Mouse (Mus musculus) adrenal gland, postnatal 10 days (tissue): ENCODE data around the gene Tob1. TPM values are rescaled to one million over a fixed set of nuclear protein-coding genes. Genes with fewer than 3 reads are reported as not detected.
A peak's percentile ranks its signal among the peaks of the same experiment; 100 is the strongest.

Experiments used
- DNase-seq: peaks from one replicate; pipeline ENCODE4 v3.0.0; 2021; ENCODE audit warnings: mixed read lengths
- long read RNA-seq, 2 experiments: library from polyadenylated mRNA; stranded (forward); transcript quantifications; one replicate each; pipeline ENCODE4 v2.0.0; 2021
- total RNA-seq, 2 experiments: library from RNA; stranded (reverse); gene quantifications; 2 replicates each; pipeline ENCODE4 v1.2.3; 2021

The Tob1 gene
- total RNA-seq = 100 to 1,000 TPM; 111 to 183 TPM
- long read RNA-seq, experiment 1, transcript Tob1-201 (2 exons, 2,288 nt) = major isoform, 227 of 257 reads
- long read RNA-seq, experiment 1, partial matches to known transcripts = 0 of 257 reads
- long read RNA-seq, experiment 1, other reads (novel, unspliced or antisense) = 30 of 257 reads
- long read RNA-seq, experiment 2, transcript Tob1-201 (2 exons, 2,288 nt) = major isoform, 201 of 211 reads
- long read RNA-seq, experiment 2, partial matches to known transcripts = 0 of 211 reads
- long read RNA-seq, experiment 2, other reads (novel, unspliced or antisense) = 10 of 211 reads

DNA sequence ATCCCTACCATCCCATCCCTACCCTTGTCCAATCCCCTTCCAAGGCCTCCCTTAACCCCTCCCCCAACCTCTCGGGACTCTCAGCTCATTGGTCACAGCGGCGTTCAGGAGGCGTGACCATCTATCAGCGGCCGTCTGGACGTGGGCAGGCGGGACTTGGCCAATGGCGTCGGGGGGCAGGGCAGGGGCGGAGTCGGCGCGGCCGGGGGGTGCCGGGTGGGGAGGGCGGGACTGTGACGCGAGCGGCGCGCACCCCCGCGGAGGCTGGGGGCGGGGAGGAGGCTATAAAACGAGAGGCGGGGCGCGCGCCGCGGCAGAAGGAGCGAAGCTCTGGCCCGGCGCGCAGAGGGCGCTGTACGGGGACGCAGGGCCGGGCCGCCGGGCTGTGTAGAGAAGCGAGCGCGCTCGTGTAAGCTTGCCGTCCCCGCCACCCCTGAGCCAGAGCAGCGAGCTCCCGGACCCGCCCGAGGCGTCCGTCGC is at the start of gene Tob1:
Gene Tob1 (plus strand): TSS at position 331 of the 480 bp plus-strand sequence.
- DNase-seq = peak; percentile 98

DNA sequence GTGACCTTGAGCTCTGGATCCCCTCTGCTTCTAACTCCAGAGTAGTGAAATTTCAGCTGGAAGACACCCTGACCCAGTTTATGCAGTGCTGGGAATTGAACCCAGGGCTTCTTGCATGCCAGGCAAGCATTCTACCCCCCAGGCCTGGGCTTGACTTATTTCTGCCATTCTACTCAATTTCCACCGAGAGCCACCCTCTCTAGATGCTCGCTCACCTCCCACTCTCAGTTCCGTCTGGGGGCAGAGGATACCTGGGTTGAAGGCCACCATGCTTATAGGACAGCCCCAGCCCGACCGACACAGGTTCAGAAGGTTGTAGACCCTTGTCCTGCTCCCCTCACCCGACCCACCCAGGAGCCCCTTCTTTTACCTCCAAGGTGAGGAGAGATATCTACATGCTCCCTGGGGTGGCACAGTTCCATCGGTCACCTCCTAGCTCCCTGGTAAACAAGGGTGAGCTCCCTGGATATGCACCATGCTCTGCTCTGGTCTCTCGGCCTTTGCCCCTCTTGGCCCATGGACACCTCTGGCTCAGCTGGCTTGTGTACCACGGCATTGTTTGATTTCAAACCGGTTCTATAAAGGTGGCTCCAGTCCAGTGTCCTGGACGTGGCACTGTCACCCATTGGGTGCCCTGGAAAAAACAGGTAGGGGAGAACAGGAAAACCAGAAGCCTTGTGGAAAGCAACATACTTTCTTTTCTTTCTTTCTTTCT is 49.2 kb upstream of the Tob1 start:
- peak; percentile 73 for DNase-seq

DNA sequence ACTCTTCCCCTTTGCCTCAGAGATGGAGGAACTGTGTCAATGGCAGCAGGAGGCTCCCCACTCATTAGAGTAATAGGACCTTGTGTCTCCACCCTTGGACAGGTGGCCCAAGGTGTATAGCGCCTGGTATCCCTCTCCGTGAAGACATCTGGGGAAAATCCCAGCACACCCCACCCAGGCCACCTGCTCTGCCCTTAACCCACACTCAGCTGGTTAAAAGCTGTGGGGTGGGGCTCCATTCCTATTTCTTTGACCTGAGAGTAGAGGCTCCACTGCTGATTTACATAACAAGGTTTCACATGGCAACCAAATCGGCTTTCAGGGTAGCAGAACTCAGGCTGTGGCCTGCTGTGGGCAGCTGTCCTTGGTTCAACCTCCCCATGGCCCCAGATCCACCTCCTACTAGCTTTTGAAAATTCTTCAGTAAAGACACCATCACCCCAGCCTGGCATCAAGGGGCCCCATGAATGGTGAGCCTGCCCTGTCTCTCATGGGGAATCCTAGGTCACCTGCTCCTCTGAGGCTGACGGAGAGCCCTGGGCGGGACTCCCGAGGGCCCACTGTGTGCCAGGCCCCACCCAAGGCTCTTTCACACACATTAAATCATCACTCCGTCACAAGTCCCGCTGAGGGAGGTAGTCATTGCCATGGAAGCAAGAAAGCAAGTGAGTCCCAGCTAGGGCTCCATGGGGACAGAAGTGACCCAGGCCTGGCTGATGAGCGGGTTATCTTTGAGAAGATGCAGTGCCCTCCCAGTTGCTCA is 48.1 kb upstream of the Tob1 start:
- DNase-seq = peak; percentile 80

DNA sequence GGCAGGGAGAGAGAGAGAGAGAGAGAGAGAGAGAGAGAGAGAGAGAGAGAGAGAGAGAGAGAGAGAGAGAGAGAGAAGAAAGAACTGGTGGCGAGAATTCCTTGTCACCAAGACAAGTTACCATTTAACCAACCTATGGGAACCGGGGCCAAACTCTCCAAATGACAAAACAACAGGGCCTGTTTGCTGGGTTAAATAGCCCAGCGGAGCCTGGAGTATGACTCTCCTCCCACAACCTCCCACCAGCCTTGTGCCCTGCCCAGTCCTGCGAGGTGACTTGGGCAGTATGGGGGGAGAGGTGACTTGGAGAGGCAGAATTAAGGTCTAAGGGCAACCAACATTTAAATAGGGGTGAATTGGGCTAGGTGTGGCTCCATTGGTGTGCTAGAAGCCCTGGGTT is 45.5 kb upstream of the Tob1 start:
- no peak for DNase-seq

DNA sequence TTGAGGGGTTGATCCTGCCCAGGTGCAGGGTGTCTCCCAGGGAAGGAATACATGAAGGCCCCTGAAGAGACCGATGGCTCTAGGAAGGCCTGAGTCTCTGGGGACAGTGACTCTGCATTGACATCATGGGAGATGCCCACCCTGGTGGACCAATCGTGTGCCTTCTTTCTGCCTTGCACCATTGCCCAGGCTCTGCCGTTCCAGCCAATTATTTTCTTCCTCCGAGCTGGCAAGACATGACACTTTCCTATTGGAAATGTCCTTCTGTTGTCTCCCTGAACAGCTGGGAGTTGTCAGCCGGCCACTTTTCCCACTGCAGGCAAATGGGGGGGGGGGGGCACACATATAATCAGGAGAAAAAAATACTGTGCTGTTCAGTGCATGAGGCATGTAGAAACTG is 43.0 kb upstream of the Tob1 start:
- DNase-seq = no peak

DNA sequence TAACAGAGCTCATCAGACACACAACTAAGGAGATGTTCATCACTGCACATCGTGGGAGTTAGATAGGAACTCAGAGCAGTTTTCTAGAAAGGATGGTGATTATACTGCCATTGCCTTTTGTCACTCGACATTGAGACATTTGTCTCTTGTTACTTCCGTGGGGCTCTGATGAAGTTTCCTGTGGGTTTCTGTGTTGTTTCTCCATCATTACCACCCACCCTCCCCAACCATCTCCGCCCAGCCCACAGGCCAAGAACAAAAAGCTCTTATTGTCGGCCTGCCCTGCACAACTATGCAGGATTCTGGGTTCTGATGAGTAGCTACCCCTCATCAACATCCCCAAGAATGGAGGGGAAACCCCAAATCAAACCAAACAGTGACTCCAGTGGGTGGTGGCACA is 41.7 kb upstream of the Tob1 start:
- no peak for DNase-seq

DNA sequence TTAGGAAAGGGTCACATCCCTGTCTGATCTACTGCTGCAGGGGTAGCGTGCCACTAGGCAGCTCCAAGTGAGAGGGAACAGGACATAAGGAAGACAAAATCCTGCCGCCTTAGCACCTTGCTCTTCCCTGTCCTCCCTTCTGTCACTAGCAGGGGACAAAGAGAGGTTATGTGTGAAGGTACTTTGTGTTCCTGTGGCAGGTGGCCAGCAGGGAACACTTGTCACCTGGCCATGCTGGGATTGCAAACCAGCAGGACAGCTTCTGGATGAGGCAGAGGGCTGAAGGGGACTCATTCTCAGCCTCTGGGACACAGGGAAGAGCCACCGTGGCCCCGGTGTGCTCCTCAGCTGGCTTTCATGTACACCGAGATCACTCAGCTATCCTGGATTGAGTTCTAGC is 39.6 kb upstream of the Tob1 start:
- DNase-seq = no peak

DNA sequence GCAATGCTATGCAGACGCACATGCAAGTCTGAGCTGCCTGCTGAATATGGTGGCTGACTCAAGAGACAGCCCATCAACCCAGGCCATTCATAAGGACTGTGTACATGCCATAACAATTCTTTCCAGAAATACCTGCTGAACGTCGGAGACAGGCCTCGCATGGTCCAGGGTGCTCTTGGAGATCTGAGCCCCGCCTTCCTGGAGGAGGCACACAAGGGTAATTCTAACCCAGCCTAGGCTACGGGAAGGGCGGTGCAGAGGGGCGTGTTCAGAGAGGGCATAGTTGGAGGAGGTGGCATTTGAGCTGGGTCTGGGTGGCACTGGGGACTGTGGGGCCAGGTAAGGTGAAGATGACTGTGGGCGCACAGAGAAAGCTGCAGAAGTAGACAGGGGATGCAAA is 39.1 kb upstream of the Tob1 start:
- DNase-seq = no peak

DNA sequence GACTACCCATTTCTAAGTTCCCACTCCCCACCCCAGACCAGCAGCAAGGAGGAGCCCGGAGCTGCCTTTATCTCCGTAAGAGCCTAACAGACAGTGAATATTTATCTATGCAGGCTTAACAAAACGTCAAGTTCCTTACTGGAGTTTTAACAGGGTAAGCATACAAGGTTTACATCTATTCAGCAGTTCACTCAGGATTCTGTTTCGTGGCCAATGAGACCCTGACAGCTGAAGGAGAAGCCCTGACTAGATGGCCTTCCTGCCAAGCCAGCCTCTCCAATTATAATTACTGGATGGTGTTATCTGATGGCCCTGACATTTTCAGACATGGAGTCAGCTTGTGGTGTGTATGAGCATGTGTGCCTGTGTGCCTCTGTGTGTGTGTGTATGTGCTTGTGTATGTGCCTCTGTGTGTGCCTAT is 37.5 kb upstream of the Tob1 start:
- DNase-seq = peak; percentile 39

DNA sequence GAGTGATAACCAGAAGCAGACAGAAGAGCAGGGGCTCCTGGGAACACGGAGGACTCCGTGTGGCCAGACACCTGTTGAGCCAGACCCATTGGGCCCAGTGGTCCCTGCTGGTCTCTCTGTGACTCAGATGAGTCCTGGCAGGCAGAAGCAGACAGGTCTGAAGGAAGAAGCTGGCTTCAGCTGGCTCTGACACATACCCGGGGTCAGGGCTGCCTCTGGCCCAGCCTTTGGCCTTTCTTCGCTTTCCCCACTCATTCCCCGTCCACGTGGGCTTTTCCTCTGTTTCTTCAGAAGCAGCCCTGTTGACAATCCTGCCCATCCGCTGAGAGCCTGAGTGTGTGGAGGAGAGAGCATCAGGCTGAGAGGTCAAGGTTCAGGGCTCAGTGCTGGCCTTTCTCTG is 36.0 kb upstream of the Tob1 start:
- peak; percentile 51 for DNase-seq

DNA sequence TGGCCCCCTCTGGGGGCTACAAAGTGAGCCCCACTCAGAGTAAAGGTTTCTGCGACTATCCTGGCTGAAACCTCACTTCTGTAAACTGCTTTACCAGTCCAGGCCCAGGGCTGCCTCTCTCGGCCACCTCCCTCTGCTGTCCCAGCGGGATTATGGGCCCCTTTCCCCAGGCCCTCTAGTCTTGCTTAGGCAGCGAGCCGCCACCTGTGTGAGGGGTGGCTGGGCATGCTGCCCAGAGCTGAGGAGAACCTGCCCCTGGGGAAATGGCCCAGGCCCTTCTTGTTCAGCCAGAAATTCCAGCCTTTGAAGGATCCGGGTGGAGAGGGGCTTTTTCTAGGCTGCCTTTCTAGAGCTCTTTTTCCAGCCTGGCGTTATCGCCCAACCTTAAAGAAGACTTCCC is 35.6 kb upstream of the Tob1 start:
- DNase-seq = peak; percentile 77

DNA sequence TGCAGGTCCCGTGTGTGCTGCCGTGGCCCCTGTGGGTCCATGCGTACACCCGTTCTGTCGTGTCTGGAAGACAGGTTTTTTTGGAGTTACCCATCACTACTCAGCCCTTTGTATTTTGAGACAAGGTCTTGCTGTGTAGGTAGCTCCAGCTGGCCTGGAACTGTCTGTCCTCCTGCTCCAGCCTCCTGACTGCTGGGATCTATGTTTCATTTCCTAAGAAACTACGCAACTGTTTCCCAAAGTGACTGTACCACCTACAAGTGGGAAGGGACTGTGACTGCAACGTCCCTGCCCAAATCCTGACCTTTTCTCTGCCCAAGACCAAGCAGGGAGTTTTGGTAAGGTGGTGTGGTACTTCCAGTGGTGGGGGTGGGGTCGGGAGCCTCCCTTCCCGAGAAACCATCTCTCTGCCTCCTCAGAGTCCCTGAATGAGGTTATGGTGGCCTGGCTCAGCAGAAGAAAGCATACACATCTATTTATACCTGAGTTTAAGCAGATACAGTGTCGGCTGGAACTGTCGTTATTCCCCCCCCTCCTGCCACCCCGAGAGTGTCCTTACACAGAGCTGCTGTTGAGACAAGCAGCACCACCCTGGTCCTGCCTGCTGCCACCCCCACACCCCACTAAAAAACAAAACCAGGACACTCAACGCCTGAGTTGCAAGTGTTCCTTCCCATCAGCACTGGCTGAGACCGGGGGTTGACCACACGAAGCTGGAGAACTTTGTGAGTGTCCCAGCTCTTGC is 33.2 kb upstream of the Tob1 start:
- no peak for DNase-seq

DNA sequence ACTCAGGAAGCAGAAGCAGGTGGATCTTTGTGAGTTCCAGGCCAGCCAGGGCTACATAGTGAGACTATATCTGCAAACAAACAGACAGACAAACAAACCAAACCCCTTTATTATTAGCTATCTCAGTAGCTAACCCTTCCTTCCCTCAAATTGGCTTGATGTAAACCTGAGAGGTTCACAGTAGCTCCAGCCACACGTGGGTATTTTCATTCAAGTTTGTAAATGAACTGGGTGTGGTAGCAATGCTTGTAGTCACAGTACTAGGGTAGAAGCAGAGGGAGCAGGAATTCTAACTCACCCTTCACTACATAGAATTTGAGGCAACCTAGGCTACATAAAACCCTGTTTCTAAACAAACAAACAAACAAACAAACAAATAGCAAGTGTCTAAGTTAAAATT is 31.5 kb upstream of the Tob1 start:
- no peak for DNase-seq

DNA sequence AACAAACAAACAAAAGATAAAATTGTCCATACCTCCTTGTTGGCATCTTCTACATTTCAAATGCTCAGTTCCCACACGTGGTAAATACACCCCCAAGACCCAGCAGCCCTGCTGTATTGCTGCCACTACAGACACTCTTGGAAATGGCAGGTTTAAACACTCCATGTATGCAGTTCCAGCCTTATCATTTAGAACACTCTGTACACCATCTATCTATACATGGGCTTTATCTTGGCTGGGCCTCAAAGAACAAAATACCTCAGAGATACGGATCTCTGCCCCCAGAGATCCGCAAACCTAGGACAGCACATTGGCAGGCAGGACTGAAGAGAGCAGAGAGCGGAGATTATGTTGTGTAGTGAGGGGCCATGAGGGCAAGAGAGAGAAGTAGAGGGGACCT is 31.1 kb upstream of the Tob1 start:
- no peak for DNase-seq

DNA sequence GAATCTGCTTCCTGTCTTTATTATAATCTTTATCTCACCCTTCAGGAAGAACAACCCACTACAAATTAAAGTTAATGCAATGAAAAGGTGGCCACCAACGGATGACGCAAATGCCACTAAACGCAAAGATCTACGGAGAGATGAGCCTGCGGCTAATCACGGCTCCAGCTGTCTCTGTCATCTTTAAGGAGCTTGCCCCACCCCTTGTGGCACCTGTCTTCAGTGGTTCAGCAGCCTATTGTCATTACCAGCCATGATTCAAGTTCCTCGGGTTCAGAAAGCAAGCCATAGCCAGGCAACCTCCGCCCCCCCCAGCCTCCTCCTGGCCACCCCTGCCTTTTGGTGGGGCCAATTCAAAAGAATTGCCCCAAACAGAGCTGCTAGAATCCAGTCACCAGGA is 29.6 kb upstream of the Tob1 start:
- no peak for DNase-seq

DNA sequence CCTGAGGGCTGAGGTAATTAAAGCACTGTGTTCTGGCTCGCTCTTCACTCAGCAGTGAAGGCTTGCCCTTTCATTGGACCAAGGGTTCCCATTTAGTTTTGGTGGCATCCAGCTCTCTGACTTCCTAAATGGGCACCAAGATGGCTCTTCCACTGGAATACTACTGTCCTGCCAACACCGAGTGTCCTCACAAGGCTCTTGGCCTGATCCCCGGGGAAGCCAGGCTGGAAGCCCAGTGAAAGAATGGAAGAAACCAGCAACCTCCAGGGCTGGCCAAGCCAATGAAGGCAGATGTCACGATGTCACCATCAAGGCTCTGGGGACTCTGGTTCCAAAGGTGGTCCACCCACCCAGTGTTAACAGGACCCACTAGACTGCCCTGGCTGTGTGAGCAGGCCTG is 28.5 kb upstream of the Tob1 start:
- DNase-seq = peak; percentile 66

DNA sequence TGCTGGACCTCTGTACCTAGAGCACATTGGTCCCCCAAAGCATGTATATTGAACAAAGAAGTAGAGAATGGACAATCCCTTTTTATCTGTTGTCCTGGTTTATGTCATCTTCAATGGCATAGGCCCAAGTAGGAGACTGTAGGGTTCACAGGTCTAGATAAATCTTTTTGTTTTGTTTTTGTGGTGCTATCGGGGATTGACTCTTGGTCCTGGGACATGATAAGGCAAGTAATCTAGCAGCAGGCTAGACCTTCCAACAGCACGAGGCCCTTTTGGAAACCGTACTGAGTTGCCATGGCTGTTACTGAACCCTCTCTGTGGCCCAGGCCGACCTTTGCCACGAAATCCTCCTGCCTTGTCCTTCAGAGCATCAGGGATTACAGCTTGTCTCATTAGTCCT is 28.1 kb upstream of the Tob1 start:
- DNase-seq = no peak

DNA sequence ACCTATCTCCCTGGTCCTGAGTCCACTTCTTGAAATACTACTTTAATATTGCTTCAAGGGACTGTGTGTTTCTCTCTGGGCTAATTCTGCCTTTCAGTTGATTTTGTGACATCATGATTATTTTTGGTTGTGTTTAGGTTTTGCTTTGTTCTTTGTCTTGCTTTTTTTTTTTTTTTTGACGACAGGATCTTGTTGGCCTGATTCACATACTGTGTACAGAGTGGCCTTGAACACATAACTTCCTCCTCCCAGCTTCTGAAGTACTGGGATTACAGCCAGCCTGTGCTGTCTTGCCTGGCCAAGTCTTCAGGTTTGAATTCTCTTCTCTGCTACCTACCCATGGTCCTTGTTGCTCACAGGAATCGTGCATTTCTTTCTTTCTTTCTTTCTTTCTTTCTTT is 27.6 kb upstream of the Tob1 start:
- DNase-seq = no peak

DNA sequence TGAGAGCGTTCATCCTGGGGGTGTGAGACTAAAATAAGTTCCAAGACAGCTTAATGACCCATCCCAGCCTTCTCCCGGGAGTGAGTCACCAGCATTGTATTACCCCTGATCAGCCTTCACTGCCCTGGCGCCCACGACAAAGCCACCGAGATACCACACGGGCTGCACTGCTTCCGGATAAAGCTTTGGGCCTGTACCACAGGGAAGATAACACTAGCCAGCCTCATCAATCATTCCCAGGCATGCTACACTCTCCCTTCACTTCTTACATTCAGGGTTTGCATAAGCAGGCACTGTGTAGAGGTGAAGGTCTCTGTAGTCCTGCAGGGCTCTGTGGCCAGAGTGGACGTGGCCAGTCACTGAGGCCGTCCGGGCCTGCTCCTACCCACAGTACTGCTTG is 21.7 kb upstream of the Tob1 start:
- peak; percentile 46 for DNase-seq

DNA sequence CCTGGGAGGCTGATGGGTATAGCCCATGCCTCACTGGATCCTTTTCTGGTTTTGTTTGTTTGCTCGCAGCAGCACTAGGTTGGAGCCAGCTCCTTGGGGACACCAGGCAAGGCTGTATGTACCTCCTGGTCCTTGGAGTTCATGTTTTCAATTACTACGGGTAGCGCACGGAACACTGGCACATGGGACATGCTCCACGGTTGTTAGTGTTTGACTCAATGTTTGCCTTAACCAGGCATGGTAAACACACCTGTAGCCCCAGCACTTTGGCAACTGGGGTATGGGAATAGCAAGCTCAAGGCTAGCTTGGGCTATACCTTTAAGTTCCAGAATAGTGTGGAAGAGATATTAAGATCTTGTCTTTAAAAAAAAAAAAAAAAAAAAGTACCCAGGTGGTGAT is 20.6 kb upstream of the Tob1 start:
- no peak for DNase-seq

DNA sequence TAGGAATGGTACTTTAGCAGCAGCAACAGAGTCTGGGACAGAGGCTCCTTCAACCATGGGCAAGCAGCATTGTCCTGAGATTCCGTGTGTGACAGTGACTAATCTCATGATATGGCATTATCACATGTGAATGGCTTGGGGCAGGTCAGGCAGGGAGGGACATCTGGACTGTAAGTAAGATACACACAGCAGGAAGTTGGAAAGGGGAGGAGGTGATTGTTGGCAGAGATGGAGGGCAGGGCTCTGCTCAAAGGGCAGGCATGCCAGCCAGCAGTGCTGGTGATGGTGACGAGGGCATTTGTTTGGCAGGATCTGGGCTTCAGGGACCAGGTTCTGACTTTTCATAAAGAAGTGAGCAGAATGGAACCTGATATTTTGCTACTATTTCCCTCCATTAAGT is 18.1 kb upstream of the Tob1 start:
- DNase-seq = peak; percentile 54

DNA sequence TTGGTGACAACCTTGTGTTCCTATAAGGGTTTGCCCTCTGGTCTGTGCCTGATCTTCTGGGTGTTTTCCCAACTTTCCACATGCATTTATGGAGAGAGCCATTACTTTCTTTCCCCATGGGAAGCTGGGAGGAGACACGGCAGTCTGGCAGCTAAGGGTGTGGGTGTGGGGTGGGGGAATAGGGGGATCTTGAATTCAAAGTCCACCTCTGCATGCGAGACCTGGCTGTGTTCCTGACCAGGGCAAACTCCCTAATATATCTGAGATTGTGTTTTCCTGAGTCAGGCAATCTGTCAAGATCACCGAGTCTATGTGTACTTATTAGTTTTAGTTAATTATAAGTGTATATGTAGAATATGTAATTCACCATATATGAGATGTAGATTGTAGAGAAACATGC is 14.9 kb upstream of the Tob1 start:
- DNase-seq = no peak
